Mouse (Mus musculus): ENCODE measurements around the gene Tbxa2r. TPM values are rescaled to one million over a fixed set of nuclear protein-coding genes. Genes with fewer than 3 reads are reported as not detected.

Tbxa2r gene
- polyA plus RNA-seq, 1 experiment = 44.0 TPM

DNA sequence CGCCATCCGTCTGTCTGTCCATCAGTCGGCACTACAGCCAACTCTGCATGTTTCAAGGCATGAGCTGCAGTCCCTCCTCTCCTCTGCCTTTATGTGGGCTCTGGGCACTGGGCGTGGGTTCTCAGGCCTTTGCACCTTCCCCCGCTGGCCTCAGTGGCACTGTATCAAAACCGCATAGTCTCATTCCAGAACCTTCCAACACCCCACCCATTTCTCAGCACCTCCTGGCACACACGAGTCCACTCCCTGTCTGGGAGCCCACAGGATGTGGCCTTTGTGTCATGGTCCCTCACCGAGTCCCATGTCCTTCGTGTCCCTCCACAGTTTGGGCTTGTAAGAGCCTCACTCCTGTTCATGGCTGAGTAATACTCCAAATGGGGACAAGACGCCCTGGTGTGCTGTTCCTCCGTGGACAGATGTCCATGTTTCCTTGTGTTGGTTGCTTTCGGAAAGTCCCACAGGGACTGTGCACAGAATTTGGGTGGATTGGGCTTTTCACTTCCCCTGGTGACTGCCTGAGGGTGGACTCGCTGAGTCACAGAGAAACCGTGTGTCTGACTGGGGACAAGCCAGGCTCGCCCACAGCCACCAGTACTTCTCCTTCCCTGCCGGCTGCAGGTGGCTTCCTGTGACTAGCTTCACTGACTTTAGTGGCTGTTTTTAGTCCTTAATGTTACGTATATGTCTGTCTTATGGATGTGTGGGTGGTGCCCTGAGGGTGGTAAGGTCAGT, 30.0 kb upstream of the Tbxa2r start:
- TF ChIP-seq POLR2A (IDR thresholded peaks at IDR 0.05; ENCODE audit: borderline replicate concordance, extremely low read depth, low read depth, low read length) (no peak), CTCF (IDR thresholded peaks at IDR 0.05; ENCODE audit: insufficient read depth, low read length) (no peak)
- no peak for DNase-seq
- H3K4me3 ChIP-seq (replicated peaks; ENCODE audit: extremely low read depth, low read depth, low read length) = peak overlapping the region; percentile 9
- 65% methylated on average over 17 of the region's 17 CpGs for WGBS
- peaks cover 51% of the 10 kb centered on the region for H3K4me1 ChIP-seq (ENCODE audit: control insufficient read depth, insufficient read depth, low read length)

DNA sequence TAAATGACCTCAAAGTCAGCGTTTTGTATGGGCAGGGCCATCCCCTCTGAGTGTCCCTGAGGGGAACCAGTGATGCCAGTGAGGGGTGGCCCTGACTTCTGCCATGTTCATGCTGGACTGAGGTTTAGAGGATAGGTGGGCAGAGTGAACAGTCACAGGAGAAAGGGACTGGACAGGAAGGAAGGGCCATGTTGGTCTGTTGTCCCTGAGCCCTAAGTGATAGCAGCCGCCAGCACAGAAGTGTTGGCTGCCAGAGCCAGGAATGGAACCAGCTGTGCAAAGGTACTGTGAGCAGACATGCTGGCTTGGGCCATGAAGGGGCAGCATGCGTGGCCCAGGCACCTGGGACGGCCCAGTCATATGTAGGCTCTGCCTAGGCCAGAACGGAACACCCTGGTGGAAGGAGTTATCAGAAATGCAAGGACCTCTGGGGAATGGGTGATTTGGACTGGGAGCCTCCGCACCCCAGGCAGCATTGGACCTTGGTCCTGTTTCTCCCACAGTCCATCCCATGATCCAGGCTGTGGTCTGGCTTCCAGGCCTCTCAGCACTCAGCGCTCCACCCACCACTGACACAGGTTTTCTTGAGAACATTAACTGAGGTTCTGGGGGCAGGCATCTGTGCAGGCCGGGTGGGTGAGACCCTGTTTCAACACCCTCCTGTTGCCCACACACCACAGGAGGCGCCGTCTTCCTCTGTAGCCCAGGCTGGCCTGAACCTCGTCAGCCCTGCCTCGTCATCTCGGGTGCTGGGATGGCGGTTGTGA, 28.8 kb upstream of the Tbxa2r start:
- peaks cover 52% of the 10 kb centered on the region for H3K4me1 ChIP-seq (ENCODE audit: control insufficient read depth, insufficient read depth, low read length)
- DNase-seq = no peak
- WGBS = 75% methylated on average over 14 of the region's 14 CpGs

DNA sequence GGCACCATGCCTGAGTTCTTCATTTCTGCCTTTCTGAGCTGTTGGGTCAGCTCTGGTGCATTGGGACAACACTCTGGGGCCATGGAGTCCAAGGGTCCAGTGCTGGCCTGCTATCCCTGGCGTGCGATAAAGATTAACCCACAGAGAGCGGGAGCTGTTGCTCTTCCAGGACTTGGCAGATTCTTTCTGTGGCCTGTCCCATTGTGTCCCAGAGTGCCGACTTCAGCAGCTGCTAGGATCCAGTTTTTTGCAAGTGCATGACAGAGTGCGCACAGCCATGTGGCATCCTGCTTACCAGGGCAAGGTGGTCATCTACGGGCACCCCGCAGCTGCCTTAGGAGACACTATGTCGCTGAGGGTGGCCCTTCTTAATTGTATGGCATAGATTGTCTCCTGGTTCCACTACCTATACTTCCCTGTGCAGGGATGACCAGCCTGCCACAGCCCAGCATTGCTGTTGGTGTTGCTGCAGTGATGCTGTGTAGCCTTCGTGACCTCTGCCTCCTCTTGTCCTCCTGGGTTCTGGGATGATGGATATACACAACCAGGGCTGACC, 28.1 kb upstream of the Tbxa2r start:
- 80% methylated on average over 9 of the region's 9 CpGs for WGBS
- TF ChIP-seq POLR2A (IDR thresholded peaks at IDR 0.05; ENCODE audit: borderline replicate concordance, extremely low read depth, low read depth, low read length) (no peak), CTCF (IDR thresholded peaks at IDR 0.05; ENCODE audit: insufficient read depth, low read length) (no peak)

More for the DNA sequence above, 28.8 kb upstream of the Tbxa2r start:
- TF ChIP-seq POLR2A (IDR thresholded peaks at IDR 0.05; ENCODE audit: borderline replicate concordance, extremely low read depth, low read depth, low read length) (no peak), CTCF (IDR thresholded peaks at IDR 0.05; ENCODE audit: insufficient read depth, low read length) (no peak)
- H3K4me3 ChIP-seq (replicated peaks; ENCODE audit: extremely low read depth, low read depth, low read length) = no peak overlapping the region

DNA sequence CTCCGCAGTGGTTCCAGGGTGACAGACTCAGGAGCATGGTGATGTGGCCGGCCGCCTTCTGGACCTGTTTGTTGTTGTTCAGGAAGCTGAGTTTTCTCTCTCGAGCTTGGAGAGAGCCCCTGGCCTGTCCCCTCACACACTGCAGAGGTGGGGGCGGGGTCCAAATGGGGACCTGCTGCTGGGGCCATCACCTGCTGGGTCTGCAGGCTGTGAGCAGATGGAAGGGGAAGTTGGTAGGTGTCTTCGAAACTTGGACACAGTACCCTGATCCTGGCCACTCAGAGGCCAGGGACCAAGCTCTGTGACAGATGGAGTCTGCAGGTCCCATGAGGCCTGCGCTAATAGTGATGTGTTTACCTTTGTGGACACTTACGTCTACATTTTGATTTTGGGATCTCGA, 27.2 kb upstream of the Tbxa2r start:
- WGBS = 70% methylated on average over 9 of the region's 9 CpGs
- no peak for DNase-seq
- H3K4me3 ChIP-seq (replicated peaks; ENCODE audit: extremely low read depth, low read depth, low read length) = no peak overlapping the region
- H3K4me1 ChIP-seq (ENCODE audit: control insufficient read depth, insufficient read depth, low read length) = peaks cover 50% of the 10 kb centered on the region
- TF ChIP-seq POLR2A (IDR thresholded peaks at IDR 0.05; ENCODE audit: borderline replicate concordance, extremely low read depth, low read depth, low read length) = no peak
- TF ChIP-seq CTCF (IDR thresholded peaks at IDR 0.05; ENCODE audit: insufficient read depth, low read length) = no peak

More for the DNA sequence above, 28.1 kb upstream of the Tbxa2r start:
- no peak for DNase-seq
- Histone ChIP-seq H3K4me1 (ENCODE audit: control insufficient read depth, insufficient read depth, low read length) (peaks cover 50% of the 10 kb centered on the region), H3K4me3 (replicated peaks; ENCODE audit: extremely low read depth, low read depth, low read length) (no peak overlapping the region)

DNA sequence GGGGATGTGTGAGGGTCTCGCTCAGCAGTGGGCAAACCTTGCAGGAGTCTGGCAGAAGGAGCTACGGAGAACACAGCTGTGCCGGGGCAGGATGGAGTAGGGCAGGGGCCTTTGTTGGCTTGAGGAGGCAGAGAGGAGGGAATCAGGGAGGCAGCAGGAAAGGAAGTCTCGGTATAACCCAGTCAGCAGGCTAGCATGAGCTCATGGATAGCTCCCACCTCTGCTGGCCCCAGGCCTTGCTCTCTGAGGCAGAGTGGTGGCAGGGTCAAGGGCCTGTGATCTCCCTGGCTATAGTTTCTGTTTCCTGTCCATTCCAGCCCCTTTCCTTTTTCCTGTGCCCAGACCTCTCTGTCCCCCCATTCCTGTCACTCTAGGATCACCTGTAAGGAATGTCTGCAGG, 26.2 kb upstream of the Tbxa2r start:
- 31% methylated on average over 4 of the region's 4 CpGs for WGBS
- Histone ChIP-seq H3K4me1 (ENCODE audit: control insufficient read depth, insufficient read depth, low read length) (peaks cover 48% of the 10 kb centered on the region), H3K4me3 (replicated peaks; ENCODE audit: extremely low read depth, low read depth, low read length) (no peak overlapping the region)
- TF ChIP-seq POLR2A (IDR thresholded peaks at IDR 0.05; ENCODE audit: borderline replicate concordance, extremely low read depth, low read depth, low read length) (no peak), CTCF (IDR thresholded peaks at IDR 0.05; ENCODE audit: insufficient read depth, low read length) (no peak)
- no peak for DNase-seq

DNA sequence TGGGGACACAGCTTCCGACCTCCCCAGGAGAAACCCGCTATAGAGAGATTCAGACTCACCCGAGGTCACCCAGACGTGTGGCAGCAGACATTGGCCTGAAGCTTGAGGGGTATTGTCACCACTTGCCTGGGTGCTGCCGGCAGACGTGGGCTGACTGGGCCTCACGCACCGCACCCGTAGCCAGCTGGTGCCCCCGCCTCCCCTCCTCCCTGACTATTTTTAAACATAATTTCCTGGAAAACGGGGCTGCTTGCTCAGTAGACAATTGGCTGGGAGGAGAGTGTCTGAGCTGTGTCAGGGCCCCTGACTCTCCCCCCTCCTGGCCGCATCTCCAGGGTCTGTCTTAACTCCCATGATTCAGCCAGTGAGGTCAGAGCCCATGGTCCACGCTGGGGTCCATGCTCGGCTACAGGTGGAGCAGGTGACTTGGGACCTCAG, 25.7 kb upstream of the Tbxa2r start:
- TF ChIP-seq POLR2A (IDR thresholded peaks at IDR 0.05; ENCODE audit: borderline replicate concordance, extremely low read depth, low read depth, low read length) (no peak), CTCF (IDR thresholded peaks at IDR 0.05; ENCODE audit: insufficient read depth, low read length) (no peak)
- H3K4me1 ChIP-seq (ENCODE audit: control insufficient read depth, insufficient read depth, low read length) = peaks cover 43% of the 10 kb centered on the region
- WGBS = 17% methylated on average over 14 of the region's 14 CpGs
- H3K4me3 ChIP-seq (replicated peaks; ENCODE audit: extremely low read depth, low read depth, low read length) = no peak overlapping the region
- no peak for DNase-seq

DNA sequence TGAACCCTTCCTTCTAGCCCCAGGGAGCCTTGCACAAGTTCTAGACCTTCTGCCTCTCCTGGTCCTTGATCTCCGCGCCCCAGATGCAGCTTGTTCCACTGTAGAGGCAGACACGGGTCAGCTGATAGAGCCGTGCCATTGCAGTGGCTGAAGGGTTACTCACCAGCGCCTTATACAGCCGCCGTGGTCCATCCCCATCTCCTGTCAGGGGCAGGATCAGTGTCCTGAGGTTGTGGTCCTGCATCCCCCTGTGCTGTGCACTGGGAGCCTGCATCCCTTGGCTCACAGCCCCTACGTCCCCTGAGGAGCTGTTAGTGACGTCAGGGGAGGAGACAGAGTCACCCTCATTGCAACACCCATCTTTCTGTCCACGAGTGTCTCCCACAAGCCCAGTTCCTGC, 25.3 kb upstream of the Tbxa2r start:
- 33% methylated on average over 10 of the region's 10 CpGs for WGBS
- no peak for DNase-seq
- H3K4me1 ChIP-seq (ENCODE audit: control insufficient read depth, insufficient read depth, low read length) = peaks cover 41% of the 10 kb centered on the region
- H3K4me3 ChIP-seq (replicated peaks; ENCODE audit: extremely low read depth, low read depth, low read length) = no peak overlapping the region
- no peak for TF ChIP-seq CTCF (IDR thresholded peaks at IDR 0.05; ENCODE audit: insufficient read depth, low read length)
- no peak for TF ChIP-seq POLR2A (IDR thresholded peaks at IDR 0.05; ENCODE audit: borderline replicate concordance, extremely low read depth, low read depth, low read length)

DNA sequence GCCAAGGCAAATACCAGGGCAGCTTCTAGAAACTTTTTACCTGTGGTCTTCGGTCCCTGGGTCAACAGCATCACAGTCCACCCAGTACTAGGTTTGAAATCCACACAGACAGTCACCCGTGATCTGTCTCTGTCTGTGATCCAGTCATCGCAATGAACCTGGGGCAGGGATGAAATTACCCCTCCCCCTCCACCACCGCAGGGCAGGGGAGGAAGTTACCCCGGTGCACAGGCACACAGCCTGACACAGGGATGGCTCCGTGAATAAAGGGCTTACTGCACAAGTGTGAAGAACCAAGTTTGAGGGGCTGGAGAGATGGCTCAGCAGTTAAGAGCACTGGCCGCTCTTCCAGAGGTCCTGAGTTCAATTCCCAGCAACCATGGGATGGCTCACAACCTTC, 24.8 kb upstream of the Tbxa2r start:
- DNase-seq = no peak
- Histone ChIP-seq H3K4me3 (replicated peaks; ENCODE audit: extremely low read depth, low read depth, low read length) (no peak overlapping the region), H3K4me1 (ENCODE audit: control insufficient read depth, insufficient read depth, low read length) (peaks cover 38% of the 10 kb centered on the region)
- 48% methylated on average over 7 of the region's 7 CpGs for WGBS
- TF ChIP-seq CTCF (IDR thresholded peaks at IDR 0.05; ENCODE audit: insufficient read depth, low read length) (no peak), POLR2A (IDR thresholded peaks at IDR 0.05; ENCODE audit: borderline replicate concordance, extremely low read depth, low read depth, low read length) (no peak)

DNA sequence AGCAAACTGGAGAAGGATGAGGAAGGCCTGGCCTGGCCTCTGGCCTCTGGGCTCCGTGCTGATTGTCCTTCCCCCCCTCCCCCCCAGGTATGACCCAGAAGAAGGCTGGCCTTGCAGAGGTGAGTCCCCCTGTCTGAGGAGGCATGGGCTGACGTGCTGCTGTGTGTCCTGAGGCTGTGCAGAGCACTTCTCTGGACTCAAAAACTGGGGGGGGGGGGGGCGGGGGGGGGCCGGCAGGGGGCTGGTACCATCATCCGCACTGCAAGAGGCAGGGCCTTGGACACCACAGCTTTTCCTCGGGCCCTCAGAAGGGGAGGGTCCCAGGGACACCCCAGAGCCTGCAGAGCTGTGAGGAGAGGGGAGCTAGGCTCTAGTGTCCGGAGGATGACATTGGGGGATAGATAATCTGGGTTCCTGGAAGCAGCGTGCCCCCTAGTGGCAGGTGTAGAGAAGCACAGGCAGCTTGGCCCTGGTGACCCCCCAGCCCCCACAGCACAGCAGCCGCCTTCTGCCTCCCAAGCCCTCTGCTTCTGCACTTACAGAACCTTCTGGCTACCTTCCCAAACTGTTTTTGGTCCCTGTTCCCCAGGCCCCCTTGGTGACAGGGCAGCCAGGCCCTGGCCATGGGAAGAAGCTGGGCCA, 23.8 kb upstream of the Tbxa2r start:
- 23% methylated on average over 9 of the region's 9 CpGs for WGBS
- Histone ChIP-seq H3K4me3 (replicated peaks; ENCODE audit: extremely low read depth, low read depth, low read length) (no peak overlapping the region), H3K4me1 (ENCODE audit: control insufficient read depth, insufficient read depth, low read length) (peaks cover 32% of the 10 kb centered on the region)
- TF ChIP-seq POLR2A (IDR thresholded peaks at IDR 0.05; ENCODE audit: borderline replicate concordance, extremely low read depth, low read depth, low read length) (no peak), CTCF (IDR thresholded peaks at IDR 0.05; ENCODE audit: insufficient read depth, low read length) (peak; percentile 94)
- peak; percentile 62 for DNase-seq

Data from lung, adult 2 months (tissue).